Mouse (Mus musculus) hindbrain, postnatal 0 days (tissue): Measurements from ENCODE around the gene Nod2. TPM values are rescaled to one million over a fixed set of nuclear protein-coding genes. Genes with fewer than 3 reads are reported as not detected.

Source experiments
- ATAC-seq: fragments of 200-750 bp; cut with Nextera tagmentation; 2 replicates; pipeline ENCODE4 v1.8.0; 2017; ENCODE audit warnings: mild to moderate bottlenecking, moderate TSS enrichment, moderate library complexity
- DNase-seq: peaks from one replicate; pipeline ENCODE4 v3.0.0-alpha.2; 2015; ENCODE audit warnings: low spot score
- H3K27ac ChIP-seq: fragments of 300-500 bp; sonication (generic); 2 replicates; pipeline ENCODE4 v1.5.1; 2014; ENCODE audit warnings: mild to moderate bottlenecking
- H3K27me3 ChIP-seq: fragments of 300-500 bp; sonication (generic); 2 replicates; pipeline ENCODE4 v1.6.1; 2014; ENCODE audit warnings: low read length, mixed read lengths; ENCODE audit not compliant: insufficient read depth
- H3K36me3 ChIP-seq: fragments of 300-500 bp; sonication (generic); 2 replicates; pipeline ENCODE4 v1.6.1; 2014; ENCODE audit warnings: low read length, mixed read lengths; ENCODE audit not compliant: insufficient read depth
- H3K4me1 ChIP-seq: fragments of 300-500 bp; sonication (generic); 2 replicates; pipeline ENCODE4 v1.6.1; 2014; ENCODE audit warnings: antibody characterized with exemption, low read length, mixed read lengths; ENCODE audit not compliant: insufficient read depth
- H3K4me2 ChIP-seq: fragments of 300-500 bp; sonication (generic); 2 replicates; pipeline ENCODE4 v1.6.1; 2014; ENCODE audit warnings: low read depth, mild to moderate bottlenecking, low read length, moderate library complexity, mixed read lengths
- H3K4me3 ChIP-seq: fragments of 300-500 bp; sonication (generic); 2 replicates; pipeline ENCODE4 v1.5.1; 2014; ENCODE audit warnings: low read length
- H3K9ac ChIP-seq: fragments of 300-500 bp; sonication (generic); replicated peaks from 2 replicates; pipeline ENCODE4 v1.6.1; 2014; ENCODE audit warnings: mild to moderate bottlenecking, low read length, moderate library complexity, mixed read lengths
- H3K9me3 ChIP-seq: fragments of 300-500 bp; sonication (generic); 2 replicates; pipeline ENCODE4 v1.6.1; 2016; ENCODE audit warnings: low read length, mixed read lengths
- CTCF ChIP-seq: IDR thresholded peaks from 2 replicates; pipeline ENCODE4 v1.5.1; 2016; ENCODE audit warnings: antibody characterized with exemption, control low read depth, low read depth
- WGBS: fragments of 180-500 bp; shearing (Covaris S2); extraction: QIAGEN DNeasy Blood & Tissue Kit; methylation state at CpG from one replicate; pipeline ENCODE4 v1.1.7; 2014; 5-methylcytosine and 5-hydroxymethylcytosine counted together
- polyA plus RNA-seq: library from polyadenylated mRNA; unstranded; fragments of >200 nt; fragmentation: Nextera tagmentation; extraction: Ambion mirVana; gene quantifications from 2 replicates; pipeline ENCODE4 v1.2.1, GENCODE M21; 2015
- total RNA-seq: library from RNA; depleted of rRNA; stranded (reverse); fragments of >200 nt; gene quantifications from 2 replicates; pipeline ENCODE4 v1.2.3, GENCODE M21; 2014

Nod2 gene
- total and polyA plus RNA-seq, 2 experiments from 2014 or later, result 0.05 to 1.7 TPM

GRCm38 (mm10) chr8:88673859-88674258 lies 26.7 kb downstream of the Nod2 start:
- no peak overlapping the region for H3K4me2 ChIP-seq
- no peaks in the 10 kb centered on the region for H3K27me3 ChIP-seq
- 83% methylated on average over 5 of the region's 5 CpGs for WGBS
- H3K4me1 ChIP-seq, result peaks cover 5% of the 10 kb centered on the region; the same call in 1 of the 2 replicates
- H3K9ac ChIP-seq, result no peak overlapping the region
- TF ChIP-seq CTCF, result no peak
- DNase-seq (no peak), ATAC-seq (no peak)
- no peak overlapping the region for H3K4me3 ChIP-seq
- H3K36me3 ChIP-seq, result no peaks in the 10 kb centered on the region
- no peak overlapping the region for H3K27ac ChIP-seq
- no peaks in the 10 kb centered on the region for H3K9me3 ChIP-seq

DNA sequence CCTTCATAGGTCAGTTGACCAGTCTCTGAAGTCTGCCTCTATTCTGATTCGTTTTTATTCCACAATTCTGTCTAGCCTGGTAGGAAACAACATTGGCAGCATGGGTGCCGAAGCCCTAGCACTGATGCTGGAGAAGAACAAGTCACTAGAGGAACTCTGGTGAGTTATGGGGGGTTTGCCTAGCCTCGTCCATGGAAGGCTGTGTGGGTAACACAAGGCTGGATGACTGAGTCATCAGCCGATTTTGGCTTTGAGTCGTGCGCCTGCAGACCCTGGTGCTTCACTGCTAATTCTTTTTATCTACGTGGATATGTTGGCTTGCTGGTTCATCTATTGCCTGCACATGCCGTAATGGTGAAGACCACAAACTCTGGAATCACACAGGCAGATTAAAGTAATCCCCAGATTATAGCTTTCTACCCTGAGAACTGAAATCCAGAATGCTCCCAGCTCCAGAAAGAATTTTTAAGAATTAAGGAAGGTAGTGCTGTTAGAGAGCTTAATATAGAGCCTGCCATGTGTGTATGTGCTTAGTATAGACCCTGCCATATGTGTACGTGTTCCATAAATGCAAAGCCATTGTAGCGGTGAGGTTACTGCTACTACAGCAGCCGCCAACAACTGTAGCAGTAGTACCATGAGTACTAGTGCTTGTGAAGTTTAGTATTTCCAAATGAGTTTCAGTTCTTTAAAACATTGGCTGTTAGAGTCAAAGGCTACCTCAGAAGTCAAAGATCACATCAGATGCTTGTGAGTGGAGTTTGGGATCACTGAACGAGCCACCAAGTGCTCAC lies 28.5 kb downstream of the Nod2 start:
- no peak for DNase-seq
- TF ChIP-seq CTCF, result no peak
- WGBS, result 89% methylated on average over 12 of the region's 12 CpGs
- no peak overlapping the region for H3K9ac ChIP-seq
- no peaks in the 10 kb centered on the region for H3K36me3 ChIP-seq
- H3K4me1 ChIP-seq, result no peaks in the 10 kb centered on the region
- no peak overlapping the region for H3K4me2 ChIP-seq
- ATAC-seq, result no peak
- H3K27ac ChIP-seq, result no peak overlapping the region
- H3K27me3 ChIP-seq, result no peaks in the 10 kb centered on the region
- H3K4me3 ChIP-seq, result no peak overlapping the region
- H3K9me3 ChIP-seq, result no peaks in the 10 kb centered on the region

- ATAC-seq (no peak), DNase-seq (no peak)
- no peak overlapping the region for H3K9ac ChIP-seq
- no peak for TF ChIP-seq CTCF
- no peak overlapping the region for H3K4me2 ChIP-seq
- H3K9me3 ChIP-seq, result no peaks in the 10 kb centered on the region
- H3K27me3 ChIP-seq, result no peaks in the 10 kb centered on the region
- WGBS, result 56% methylated on average over 8 of the region's 8 CpGs
- H3K4me3 ChIP-seq, result no peak overlapping the region
- no peaks in the 10 kb centered on the region for H3K4me1 ChIP-seq
- no peaks in the 10 kb centered on the region for H3K36me3 ChIP-seq
- no peak overlapping the region for H3K27ac ChIP-seq
Measured at GRCm38 (mm10) chr8:88677071-88677470, 30.0 kb downstream of the Nod2 start.

GRCm38 (mm10) chr8:88680566-88680965 lies 33.5 kb downstream of the Nod2 start:
- no peak for TF ChIP-seq CTCF
- ATAC-seq, result no peak
- Histone ChIP-seq H3K9me3 (no peaks in the 10 kb centered on the region), H3K4me2 (no peak overlapping the region), H3K4me1 (no peaks in the 10 kb centered on the region), H3K27me3 (no peaks in the 10 kb centered on the region), H3K4me3 (no peak overlapping the region), H3K9ac (no peak overlapping the region), H3K36me3 (no peaks in the 10 kb centered on the region), H3K27ac (no peak overlapping the region)
- 94% methylated on average over 2 of the region's 2 CpGs for WGBS
- DNase-seq, result no peak

- Histone ChIP-seq H3K9ac (no peak overlapping the region), H3K4me1 (no peaks in the 10 kb centered on the region), H3K9me3 (no peaks in the 10 kb centered on the region), H3K27me3 (no peaks in the 10 kb centered on the region), H3K27ac (no peak overlapping the region), H3K4me3 (no peak overlapping the region), H3K4me2 (no peak overlapping the region), H3K36me3 (no peaks in the 10 kb centered on the region)
- 86% methylated on average over 8 of the region's 8 CpGs for WGBS
- DNase-seq (no peak), ATAC-seq (no peak)
- no peak for TF ChIP-seq CTCF
Measured at GRCm38 (mm10) chr8:88681046-88681445, 33.9 kb downstream of the Nod2 start.

DNA sequence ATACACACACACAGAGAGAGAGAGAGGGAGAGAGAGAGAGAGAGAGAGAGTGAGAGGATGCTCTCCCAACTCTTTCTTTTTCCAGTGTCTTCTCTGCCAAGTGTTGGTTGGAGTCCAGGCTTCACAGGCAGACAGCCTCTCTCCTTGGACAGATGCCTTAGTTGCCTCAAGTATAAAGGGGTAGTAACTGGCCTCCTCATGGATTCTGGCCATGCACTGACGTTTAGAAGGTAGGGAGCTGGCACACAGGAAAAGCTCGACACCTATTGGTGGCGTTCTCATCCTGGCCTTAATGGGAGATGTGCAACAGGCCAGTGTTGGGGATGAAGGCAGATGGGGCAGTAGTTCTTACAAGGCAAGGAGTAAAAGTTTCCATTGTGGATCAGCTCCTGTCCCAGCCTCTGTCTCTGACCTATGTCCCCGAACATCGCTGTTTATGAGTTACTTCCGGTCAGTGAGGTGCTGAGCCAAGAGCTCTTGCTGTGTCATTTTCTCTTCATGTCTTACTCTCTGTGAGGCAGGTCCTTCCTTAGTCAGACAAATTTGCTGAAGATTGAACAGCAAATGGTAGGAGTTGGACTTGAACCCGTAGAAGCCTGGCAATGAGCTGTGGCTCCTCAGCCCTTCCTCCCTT lies 36.7 kb downstream of the Nod2 start:
- Histone ChIP-seq H3K27ac (no peak overlapping the region), H3K4me1 (no peaks in the 10 kb centered on the region), H3K27me3 (no peaks in the 10 kb centered on the region), H3K4me2 (no peak overlapping the region), H3K4me3 (no peak overlapping the region), H3K9me3 (no peaks in the 10 kb centered on the region), H3K9ac (no peak overlapping the region), H3K36me3 (no peaks in the 10 kb centered on the region)
- DNase-seq (peak; percentile 57), ATAC-seq (no peak)
- no peak for TF ChIP-seq CTCF
- 73% methylated on average over 7 of the region's 7 CpGs for WGBS
